Mouse (Mus musculus): ENCODE results near the gene Vti1b.
"Not testable (repeated sequence)": the region's sequence is repeated elsewhere in the genome, so short reads cannot be mapped to it uniquely, and the experiment has no call there.

Gene Vti1b

GRCm38 (mm10) chr12:79172019-79172941 lies at the start of gene Vti1b:
Vti1b (minus strand) TSS chr12:79172667.
- peak; percentile 81 for DNase-seq (ENCODE audit: low spot score)

- DNase-seq (ENCODE audit: low spot score): no peak
Observed at GRCm38 (mm10) chr12:79217511-79217910, 45.0 kb upstream of the Vti1b start.

GRCm38 (mm10) chr12:79211447-79211846 lies 39.0 kb upstream of the Vti1b start:
- no peak for DNase-seq (ENCODE audit: low spot score)

- no peak for DNase-seq (ENCODE audit: low spot score)
Observed at GRCm38 (mm10) chr12:79208703-79209464, 36.4 kb upstream of the Vti1b start, which contains the start of gene Rdh12. Rdh12 (plus strand) TSS chr12:79208914.

DNA sequence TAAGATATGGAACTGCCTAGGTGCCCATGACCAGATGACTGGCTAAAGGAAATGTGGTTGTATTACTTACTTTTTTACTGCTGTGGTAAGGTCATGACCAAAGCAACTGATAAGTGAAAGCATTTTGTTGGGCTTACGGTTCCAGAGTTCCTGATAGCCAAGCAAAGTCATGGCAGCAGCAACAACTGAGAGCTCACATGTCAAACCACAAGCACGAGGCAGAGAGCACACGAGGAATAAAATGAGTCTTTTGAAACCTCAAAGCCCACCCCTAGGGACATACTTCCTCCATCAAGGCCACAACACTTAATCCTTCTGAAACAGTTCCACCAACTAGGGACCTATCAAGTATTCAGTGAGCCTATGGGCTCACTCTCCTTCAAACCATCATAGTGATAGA lies 29.4 kb upstream of the Vti1b start:
- no peak for DNase-seq (ENCODE audit: low spot score)

DNA sequence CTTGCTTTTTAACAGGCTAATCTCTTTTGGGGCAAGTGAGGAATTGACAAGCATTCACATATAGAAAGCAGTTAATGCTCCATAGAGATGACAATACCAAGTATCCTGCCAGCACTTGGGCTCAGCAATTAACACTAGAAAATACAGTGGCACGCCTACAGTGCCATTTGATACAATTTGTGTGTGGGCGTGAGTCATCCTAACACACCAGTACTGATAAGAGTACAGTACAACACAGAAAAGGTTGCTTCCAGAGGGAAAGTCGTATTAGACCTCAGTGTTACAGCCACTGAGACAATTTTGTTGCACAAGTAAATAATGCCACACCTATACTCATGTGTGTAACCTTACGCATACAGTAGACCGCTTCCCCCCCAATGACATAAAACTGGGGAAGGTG lies 24.6 kb upstream of the Vti1b start:
- DNase-seq (ENCODE audit: low spot score): no peak

GRCm38 (mm10) chr12:79193441-79193840 lies 21.0 kb upstream of the Vti1b start:
- DNase-seq (ENCODE audit: low spot score): peak; percentile 36

DNA sequence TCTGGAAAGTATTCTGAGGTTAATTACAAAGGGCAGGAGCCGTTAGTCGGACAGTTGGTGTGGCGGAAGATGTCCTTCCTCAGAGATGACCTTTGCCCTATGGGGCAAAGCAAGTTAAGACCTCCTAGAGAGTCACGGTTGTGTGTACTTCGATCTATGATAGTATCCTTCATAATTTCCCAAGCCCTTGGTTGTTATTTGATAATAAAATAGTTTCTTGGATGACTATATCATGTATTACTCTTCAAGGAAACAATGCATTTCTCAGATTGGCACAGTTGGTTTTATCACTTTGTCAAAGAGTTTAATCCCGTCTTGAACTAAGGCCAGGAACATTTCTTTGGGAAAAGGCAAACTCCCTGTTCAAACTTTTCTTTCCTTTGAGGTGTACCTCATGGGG lies 19.7 kb upstream of the Vti1b start, which contains the start of gene Rdh11:
Gene Rdh11, minus strand, starts transcription at position 101 of the 400 bp plus-strand sequence.
- no peak for DNase-seq (ENCODE audit: low spot score)

GRCm38 (mm10) chr12:79191701-79192100 lies 19.2 kb upstream of the Vti1b start:
- DNase-seq (ENCODE audit: low spot score): peak; percentile 47

GRCm38 (mm10) chr12:79190931-79191673 lies 18.6 kb upstream of the Vti1b start:
- DNase-seq (ENCODE audit: low spot score): peak; percentile 27

DNA sequence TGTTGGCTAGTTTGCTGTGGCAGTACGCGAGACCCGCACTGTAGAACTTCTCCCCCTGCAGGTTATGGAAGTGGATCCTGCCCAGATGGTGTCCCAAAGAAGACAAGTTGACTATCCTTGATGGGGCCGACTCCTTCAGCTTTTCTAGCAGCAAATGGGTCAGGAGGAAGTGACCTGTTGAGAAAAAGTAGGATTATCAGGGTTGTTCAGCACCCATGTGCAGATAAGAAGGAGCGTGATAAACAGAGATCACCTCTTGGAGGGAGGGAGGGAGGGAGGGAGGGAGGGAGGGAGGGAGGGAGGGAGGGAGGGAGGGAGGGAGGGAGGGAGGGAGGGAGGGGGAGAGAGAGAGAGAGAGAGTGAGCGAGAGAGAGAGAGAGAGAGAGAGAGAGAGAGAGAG lies 12.7 kb upstream of the Vti1b start:
- not testable (repeated sequence) for DNase-seq (ENCODE audit: low spot score)

GRCm38 (mm10) chr12:79175998-79176397 lies 3.5 kb upstream of the Vti1b start:
- DNase-seq (ENCODE audit: low spot score): no peak

DNA sequence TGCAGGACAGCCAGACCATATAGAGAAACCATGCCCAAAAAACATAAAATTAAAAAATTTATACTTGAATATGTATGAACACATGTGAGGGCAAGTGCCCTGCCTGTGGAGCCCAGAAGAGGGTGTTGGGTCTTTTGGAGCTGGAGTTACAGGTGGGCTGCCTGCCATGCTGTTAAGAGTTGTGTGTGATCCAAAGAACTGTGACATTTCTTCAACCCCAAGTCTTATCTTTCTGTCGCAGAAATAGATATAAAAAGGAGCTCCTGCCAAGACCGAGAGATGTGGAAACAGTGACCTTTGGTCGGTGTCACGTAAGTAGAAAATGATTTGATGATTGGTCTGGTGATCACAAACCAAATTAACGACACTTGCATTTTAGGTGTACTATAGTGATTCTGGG lies 1.3 kb upstream of the Vti1b start:
- DNase-seq (ENCODE audit: low spot score): no peak

- DNase-seq (ENCODE audit: low spot score): no peak
Observed at GRCm38 (mm10) chr12:79171269-79171995, 1.0 kb downstream of the Vti1b start.

GRCm38 (mm10) chr12:79170421-79170820 lies 2.0 kb downstream of the Vti1b start:
- no peak for DNase-seq (ENCODE audit: low spot score)

DNA sequence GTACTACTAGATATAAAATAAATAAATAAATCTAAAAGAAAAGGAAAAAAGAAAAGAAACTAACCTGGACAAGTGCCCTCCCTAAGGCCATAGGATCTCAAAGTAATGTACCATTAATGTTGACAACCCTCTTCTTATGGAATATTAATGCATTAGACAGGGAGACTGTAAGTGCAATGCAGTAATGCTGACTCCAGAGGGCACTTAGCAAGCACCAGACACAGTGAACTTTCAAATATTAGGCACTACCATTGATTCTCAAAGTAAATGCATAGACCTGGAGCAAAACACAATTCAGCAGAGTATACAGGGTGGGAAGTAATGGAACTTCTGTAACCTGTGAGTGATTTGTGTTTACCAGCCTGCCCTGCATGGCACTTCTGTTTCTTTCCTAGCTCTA lies 3.3 kb downstream of the Vti1b start:
- no peak for DNase-seq (ENCODE audit: low spot score)

- DNase-seq (ENCODE audit: low spot score): no peak
Observed at GRCm38 (mm10) chr12:79162876-79163275, 9.6 kb downstream of the Vti1b start.

DNA sequence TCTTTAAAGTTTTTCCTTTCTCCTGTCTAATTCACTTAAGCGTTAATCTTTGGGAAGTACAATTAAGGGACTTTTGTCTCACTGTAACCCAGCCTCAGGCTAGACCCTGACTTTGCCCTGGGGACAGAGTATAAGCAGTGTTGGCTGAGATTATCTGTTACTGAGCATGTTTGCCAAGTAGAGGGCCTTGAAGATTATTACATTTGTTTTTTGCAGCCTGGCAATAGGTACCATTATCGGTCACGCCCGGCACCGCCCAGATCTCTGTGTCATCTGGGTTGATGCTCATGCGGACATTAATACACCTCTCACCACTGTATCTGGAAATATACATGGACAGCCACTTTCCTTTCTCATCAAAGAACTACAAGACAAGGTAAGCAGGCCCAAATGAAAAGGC lies 22.8 kb downstream of the Vti1b start:
- no peak for DNase-seq (ENCODE audit: low spot score)

DNA sequence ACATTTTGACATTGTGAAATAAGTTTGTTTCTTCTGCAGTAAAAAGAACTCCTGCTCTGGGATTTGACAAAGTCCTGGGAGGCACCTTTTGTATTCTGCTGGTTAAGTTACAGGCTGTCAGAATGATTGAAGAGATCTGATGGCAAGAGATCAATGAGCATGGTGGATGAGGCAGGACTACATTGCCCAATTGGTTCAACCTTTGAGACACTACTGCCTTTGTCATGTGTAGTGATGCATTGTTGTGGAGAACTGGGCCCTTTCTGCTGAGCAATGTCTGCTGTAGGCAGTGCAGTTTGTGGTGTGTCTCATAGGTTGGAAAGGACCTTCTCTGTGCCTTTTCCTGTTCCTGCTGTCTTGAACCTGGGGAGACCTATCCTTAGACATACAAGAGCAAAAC lies 31.1 kb downstream of the Vti1b start:
- DNase-seq (ENCODE audit: low spot score): no peak

DNA sequence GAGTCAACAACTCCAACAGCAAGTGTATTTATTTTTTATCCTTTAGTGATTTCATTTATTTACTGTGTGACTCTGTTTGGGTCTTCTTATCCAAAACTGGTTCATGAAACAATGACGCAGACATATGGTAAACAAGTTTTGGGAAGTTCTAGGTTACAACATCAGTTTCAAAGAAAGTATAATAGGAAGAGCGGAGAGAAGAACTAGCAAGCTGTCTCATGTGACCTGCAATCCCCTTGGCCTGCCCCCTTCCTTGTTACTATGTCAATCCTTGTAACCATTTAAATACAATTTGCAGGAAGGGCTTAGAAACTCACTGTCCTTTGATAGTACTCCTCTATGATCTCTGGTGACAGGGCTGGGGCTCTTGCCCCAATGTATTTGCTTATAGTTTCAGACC lies 31.7 kb downstream of the Vti1b start:
- DNase-seq (ENCODE audit: low spot score): no peak

GRCm38 (mm10) chr12:79139417-79139816 lies 33.0 kb downstream of the Vti1b start:
- no peak for DNase-seq (ENCODE audit: low spot score)

DNA sequence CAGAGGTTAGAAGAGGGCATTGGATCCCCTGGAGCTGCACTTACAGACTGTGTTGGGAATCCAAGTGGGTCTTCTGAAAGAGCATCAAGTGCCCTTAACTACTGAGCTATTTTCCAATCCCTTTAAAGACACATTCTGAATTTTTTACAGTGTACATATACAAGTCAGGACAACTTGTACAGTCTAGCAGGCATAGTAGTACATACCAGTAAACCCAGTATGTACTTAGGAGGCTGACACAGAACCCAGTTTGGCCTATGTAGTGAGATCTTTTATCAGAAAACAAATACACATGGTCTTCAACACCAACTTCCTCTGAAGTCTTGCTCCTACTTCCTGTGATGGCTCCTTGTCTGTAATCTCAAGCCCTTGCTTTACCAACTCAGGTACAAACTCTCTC lies 33.5 kb downstream of the Vti1b start:
- DNase-seq (ENCODE audit: low spot score): no peak
